Mouse (Mus musculus) megakaryocyte, embryonic 14.5 days (primary cell): ENCODE data around the gene Mchr1.

Experiments
- FLI1 ChIP-seq: IDR thresholded peaks from 2 replicates; pipeline ENCODE4 v1.6.1; 2012; ENCODE audit warnings: low read length, inconsistent platforms, mixed read lengths
- GATA1 ChIP-seq: IDR thresholded peaks from 3 replicates; pipeline ENCODE4 v1.6.1; 2012; ENCODE audit warnings: mixed read lengths, low read length, inconsistent platforms, borderline replicate concordance

- TF ChIP-seq GATA1 (no peak), FLI1 (no peak)
Observed at GRCm38 (mm10) chr15:81191303-81191702, 44.0 kb upstream of the Mchr1 start.
